Mouse (Mus musculus): ENCODE measurements around the gene Nrxn2. TPM values are rescaled to one million over a fixed set of nuclear protein-coding genes. Genes with fewer than 3 reads are reported as not detected.
A peak's percentile ranks its signal among the peaks of the same experiment; 100 is the strongest.

Gene Nrxn2
- polyA plus RNA-seq, 1 experiment from 2014 or later = 1.1 TPM

GRCm38 (mm10) chr19:6382323-6382924, 36.1 kb upstream of the Nrxn2 start:
- H3K4me1 ChIP-seq = peaks cover 50% of the 10 kb centered on the region
- DNase-seq (ENCODE audit: low spot score) = no peak
- peaks cover 8% of the 10 kb centered on the region; the same call in 1 of the 2 replicates for H3K27me3 ChIP-seq (ENCODE audit: insufficient read depth, poor library complexity, severe bottlenecking)
- no peak overlapping the region for H3K4me3 ChIP-seq
- 78% methylated on average over 4 of the region's 4 CpGs for WGBS
- H3K9me3 ChIP-seq = no peaks in the 10 kb centered on the region
- peaks cover 39% of the 10 kb centered on the region for H3K36me3 ChIP-seq
- H3K27ac ChIP-seq = peak overlapping the region; percentile 88; the same call in 1 of the 2 replicates

- Histone ChIP-seq H3K4me3 (peak overlapping the region; percentile 59), H3K4me1 (peaks cover 50% of the 10 kb centered on the region), H3K27me3 (ENCODE audit: insufficient read depth, poor library complexity, severe bottlenecking) (peaks cover 17% of the 10 kb centered on the region; the same call in 1 of the 2 replicates), H3K36me3 (peaks cover 39% of the 10 kb centered on the region), H3K9me3 (no peaks in the 10 kb centered on the region), H3K27ac (peak overlapping the region; percentile 88)
- WGBS = 42% methylated on average over 5 of the region's 5 CpGs
- DNase-seq (ENCODE audit: low spot score) = no peak
Measured at GRCm38 (mm10) chr19:6383470-6383869, 35.1 kb upstream of the Nrxn2 start.

DNA sequence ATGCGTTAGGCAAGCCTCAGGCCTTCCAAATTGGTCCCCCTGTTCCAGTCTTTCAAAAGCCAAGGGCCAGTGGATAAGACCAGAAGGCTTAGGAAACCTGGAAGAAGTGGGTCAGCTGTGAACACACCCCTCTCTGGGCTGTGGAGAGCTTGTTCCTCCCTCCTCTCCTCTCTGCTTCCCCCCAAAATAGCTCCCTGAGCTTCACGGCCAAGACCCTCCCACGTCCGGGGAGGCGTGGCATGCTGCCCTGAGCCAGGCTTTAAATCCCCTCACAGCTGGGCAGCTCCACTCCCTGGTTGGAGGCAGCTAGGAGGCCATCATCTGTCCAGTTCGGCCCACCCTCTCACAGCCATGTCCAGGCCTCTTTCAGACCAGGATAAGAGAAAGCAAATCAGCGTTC, 34.4 kb upstream of the Nrxn2 start, which contains the start of gene Pygm:
Pygm (plus strand) TSS at position 272 of the 400 bp plus-strand sequence.
- peak within 1 kb of the TSS; percentile 88 for H3K27ac ChIP-seq
- H3K27me3 ChIP-seq (ENCODE audit: insufficient read depth, poor library complexity, severe bottlenecking) = peaks cover 23% of the 10 kb centered on the region; the same call in 1 of the 2 replicates
- no peaks in the 10 kb centered on the region for H3K9me3 ChIP-seq
- WGBS = 8% methylated on average over 7 of the region's 7 CpGs
- H3K36me3 ChIP-seq = peaks cover 39% of the 10 kb centered on the region
- peak within 1 kb of the TSS; percentile 59 for H3K4me3 ChIP-seq
- H3K4me1 ChIP-seq = peaks cover 57% of the 10 kb centered on the region
- peak; percentile 93 for DNase-seq (ENCODE audit: low spot score)

GRCm38 (mm10) chr19:6384954-6385353, 33.6 kb upstream of the Nrxn2 start:
- H3K9me3 ChIP-seq = no peaks in the 10 kb centered on the region
- peak overlapping the region; percentile 88 for H3K27ac ChIP-seq

GRCm38 (mm10) chr19:6385419-6385818, 33.1 kb upstream of the Nrxn2 start:
- no peaks in the 10 kb centered on the region for H3K9me3 ChIP-seq
- peak overlapping the region; percentile 88 for H3K27ac ChIP-seq
- peaks cover 68% of the 10 kb centered on the region for H3K4me1 ChIP-seq
- WGBS = 63% methylated on average over 5 of the region's 5 CpGs
- H3K27me3 ChIP-seq (ENCODE audit: insufficient read depth, poor library complexity, severe bottlenecking) = peaks cover 29% of the 10 kb centered on the region; the same call in 1 of the 2 replicates
- peak overlapping the region; percentile 59 for H3K4me3 ChIP-seq
- peaks cover 47% of the 10 kb centered on the region for H3K36me3 ChIP-seq
- no peak for DNase-seq (ENCODE audit: low spot score)

More at GRCm38 (mm10) chr19:6384954-6385353, 33.6 kb upstream of the Nrxn2 start:
- H3K36me3 ChIP-seq = peaks cover 43% of the 10 kb centered on the region
- H3K4me3 ChIP-seq = peak overlapping the region; percentile 59
- peaks cover 29% of the 10 kb centered on the region; the same call in 1 of the 2 replicates for H3K27me3 ChIP-seq (ENCODE audit: insufficient read depth, poor library complexity, severe bottlenecking)
- peaks cover 65% of the 10 kb centered on the region for H3K4me1 ChIP-seq
- WGBS = 46% methylated on average over 11 of the region's 11 CpGs
- no peak for DNase-seq (ENCODE audit: low spot score)

DNA sequence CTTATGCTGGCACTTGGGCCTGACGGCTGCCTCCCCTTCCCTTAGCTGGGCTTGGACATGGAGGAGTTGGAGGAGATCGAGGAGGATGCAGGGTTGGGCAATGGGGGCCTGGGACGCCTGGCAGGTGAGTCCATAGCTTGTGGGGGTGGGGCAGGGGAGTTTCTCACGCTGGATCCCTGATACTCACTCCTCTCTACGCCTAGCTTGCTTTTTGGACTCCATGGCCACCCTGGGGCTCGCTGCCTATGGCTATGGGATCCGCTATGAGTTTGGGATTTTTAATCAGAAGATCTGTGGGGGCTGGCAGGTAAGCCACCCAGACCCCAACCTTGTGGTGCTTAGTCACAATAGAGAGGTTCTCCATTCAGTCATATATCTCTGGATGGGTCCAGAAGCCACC, 32.7 kb upstream of the Nrxn2 start:
- Histone ChIP-seq H3K4me1 (peaks cover 68% of the 10 kb centered on the region), H3K4me3 (peak overlapping the region; percentile 59), H3K27ac (peak overlapping the region; percentile 88), H3K27me3 (ENCODE audit: insufficient read depth, poor library complexity, severe bottlenecking) (peaks cover 29% of the 10 kb centered on the region; the same call in 1 of the 2 replicates), H3K9me3 (no peaks in the 10 kb centered on the region), H3K36me3 (peaks cover 47% of the 10 kb centered on the region)
- DNase-seq (ENCODE audit: low spot score) = no peak
- WGBS = 74% methylated on average over 7 of the region's 7 CpGs

GRCm38 (mm10) chr19:6386234-6386633, 32.3 kb upstream of the Nrxn2 start:
- peak overlapping the region; percentile 59 for H3K4me3 ChIP-seq
- H3K36me3 ChIP-seq = peaks cover 51% of the 10 kb centered on the region
- no peak for DNase-seq (ENCODE audit: low spot score)
- 67% methylated on average over 9 of the region's 9 CpGs for WGBS
- peaks cover 68% of the 10 kb centered on the region for H3K4me1 ChIP-seq
- H3K27ac ChIP-seq = peak overlapping the region; percentile 88; the same call in 1 of the 2 replicates
- H3K9me3 ChIP-seq = no peaks in the 10 kb centered on the region
- H3K27me3 ChIP-seq (ENCODE audit: insufficient read depth, poor library complexity, severe bottlenecking) = peaks cover 29% of the 10 kb centered on the region; the same call in 1 of the 2 replicates

DNA sequence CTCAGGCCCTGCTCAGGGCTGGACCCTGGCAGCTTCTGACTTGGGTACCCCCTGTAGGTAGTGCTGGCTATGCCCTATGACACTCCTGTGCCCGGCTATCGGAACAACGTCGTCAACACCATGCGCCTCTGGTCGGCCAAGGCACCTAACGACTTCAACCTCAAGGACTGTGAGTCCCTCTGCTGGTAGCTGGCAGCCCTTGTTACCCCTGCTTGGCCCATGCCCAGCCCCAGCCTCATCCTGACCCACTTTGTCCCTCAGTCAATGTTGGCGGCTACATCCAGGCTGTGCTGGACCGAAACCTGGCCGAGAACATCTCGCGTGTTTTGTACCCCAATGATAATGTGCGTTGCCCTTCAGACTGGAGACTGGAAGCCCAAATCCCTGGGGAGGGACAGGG, 30.5 kb upstream of the Nrxn2 start:
- H3K4me1 ChIP-seq = peaks cover 58% of the 10 kb centered on the region
- no peak overlapping the region for H3K4me3 ChIP-seq
- no peak for DNase-seq (ENCODE audit: low spot score)

DNA sequence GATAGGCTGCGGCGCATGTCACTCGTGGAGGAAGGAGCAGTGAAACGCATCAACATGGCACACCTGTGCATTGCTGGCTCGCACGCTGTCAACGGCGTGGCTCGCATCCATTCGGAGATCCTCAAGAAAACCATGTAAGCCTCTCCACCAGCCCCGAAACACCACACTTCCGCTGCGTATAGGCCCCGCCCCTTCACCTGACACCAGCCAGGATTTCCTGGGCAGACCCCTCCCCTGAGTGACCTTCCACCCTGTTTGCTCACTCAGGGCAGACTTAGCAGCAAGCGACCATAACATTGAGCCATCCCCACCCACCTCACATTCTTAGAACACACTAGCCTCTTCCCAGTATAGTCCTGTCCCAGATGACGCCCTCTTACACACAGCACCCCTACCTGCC, 28.7 kb upstream of the Nrxn2 start:
- H3K36me3 ChIP-seq = peaks cover 81% of the 10 kb centered on the region
- peak overlapping the region; percentile 47 for H3K4me3 ChIP-seq
- H3K27me3 ChIP-seq (ENCODE audit: insufficient read depth, poor library complexity, severe bottlenecking) = peaks cover 29% of the 10 kb centered on the region; the same call in 1 of the 2 replicates
- 16% methylated on average over 16 of the region's 16 CpGs for WGBS
- H3K4me1 ChIP-seq = peaks cover 40% of the 10 kb centered on the region
- H3K27ac ChIP-seq = peak overlapping the region; percentile 38; the same call in 1 of the 2 replicates
- no peak for DNase-seq (ENCODE audit: low spot score)
- H3K9me3 ChIP-seq = no peaks in the 10 kb centered on the region

More for the DNA sequence above, 30.5 kb upstream of the Nrxn2 start:
- 79% methylated on average over 13 of the region's 13 CpGs for WGBS
- Histone ChIP-seq H3K27ac (no peak overlapping the region), H3K36me3 (peaks cover 67% of the 10 kb centered on the region), H3K9me3 (no peaks in the 10 kb centered on the region), H3K27me3 (ENCODE audit: insufficient read depth, poor library complexity, severe bottlenecking) (peaks cover 29% of the 10 kb centered on the region; the same call in 1 of the 2 replicates)

- peaks cover 36% of the 10 kb centered on the region for H3K4me1 ChIP-seq
- 67% methylated on average over 6 of the region's 6 CpGs for WGBS
- no peaks in the 10 kb centered on the region for H3K9me3 ChIP-seq
- H3K4me3 ChIP-seq = 0 out of 2 replicates have a peak overlapping the region, but pooled peaks have one; percentile 47
- peaks cover 29% of the 10 kb centered on the region; the same call in 1 of the 2 replicates for H3K27me3 ChIP-seq (ENCODE audit: insufficient read depth, poor library complexity, severe bottlenecking)
- H3K27ac ChIP-seq = no peak overlapping the region
- peaks cover 81% of the 10 kb centered on the region for H3K36me3 ChIP-seq
- DNase-seq (ENCODE audit: low spot score) = no peak
Measured at GRCm38 (mm10) chr19:6390251-6390650, 28.3 kb upstream of the Nrxn2 start.

DNA sequence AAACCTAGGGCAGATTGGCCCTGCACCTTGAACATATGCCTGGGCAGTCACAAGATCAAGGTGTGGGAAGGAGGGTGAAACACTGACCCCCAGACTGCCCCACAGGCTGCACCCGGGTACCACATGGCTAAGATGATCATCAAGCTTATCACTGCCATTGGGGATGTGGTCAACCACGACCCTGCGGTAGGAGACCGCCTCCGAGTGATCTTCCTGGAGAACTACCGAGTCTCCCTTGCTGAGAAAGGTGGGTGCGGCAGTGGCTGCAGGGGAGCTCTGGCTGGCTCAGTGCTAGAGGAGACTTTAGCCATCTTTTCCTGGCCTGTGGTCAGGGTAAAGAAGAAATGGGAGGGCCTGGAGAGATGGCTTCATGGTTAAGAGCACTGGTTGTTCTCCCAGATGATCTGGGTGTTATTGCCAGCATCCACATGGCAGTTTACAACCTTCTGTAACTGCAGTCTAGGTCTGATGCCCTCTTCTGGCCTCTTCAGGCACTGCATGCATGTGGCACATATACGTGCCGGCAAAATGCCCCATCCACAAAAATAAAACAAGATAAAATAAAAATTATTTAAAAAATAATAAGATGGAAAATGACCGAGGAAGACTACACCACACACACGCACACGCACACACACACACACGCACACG, 25.7 kb upstream of the Nrxn2 start:
- Histone ChIP-seq H3K9me3 (no peaks in the 10 kb centered on the region), H3K27me3 (ENCODE audit: insufficient read depth, poor library complexity, severe bottlenecking) (peaks cover 21% of the 10 kb centered on the region; the same call in 1 of the 2 replicates), H3K4me3 (no peak overlapping the region), H3K36me3 (peaks cover 74% of the 10 kb centered on the region), H3K27ac (no peak overlapping the region), H3K4me1 (peaks cover 23% of the 10 kb centered on the region)
- 86% methylated on average over 14 of the region's 14 CpGs for WGBS
- DNase-seq (ENCODE audit: low spot score) = no peak

DNA sequence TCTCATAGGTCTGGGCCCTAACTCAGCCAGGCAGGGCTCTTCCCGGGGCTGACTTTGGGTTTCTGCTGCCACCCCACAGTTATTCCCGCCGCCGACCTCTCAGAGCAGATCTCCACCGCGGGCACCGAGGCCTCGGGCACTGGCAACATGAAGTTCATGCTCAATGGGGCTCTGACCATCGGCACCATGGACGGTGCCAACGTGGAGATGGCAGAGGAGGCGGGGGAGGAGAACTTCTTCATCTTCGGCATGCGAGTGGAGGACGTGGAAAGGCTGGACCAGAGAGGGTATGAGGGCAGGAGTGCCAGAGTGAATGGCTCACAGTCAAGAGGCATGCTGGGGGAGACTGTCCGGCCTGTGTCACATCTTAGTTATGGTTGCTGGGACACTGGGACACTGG, 24.9 kb upstream of the Nrxn2 start:
- Histone ChIP-seq H3K4me3 (no peak overlapping the region), H3K36me3 (peaks cover 67% of the 10 kb centered on the region), H3K9me3 (no peaks in the 10 kb centered on the region), H3K27me3 (ENCODE audit: insufficient read depth, poor library complexity, severe bottlenecking) (peaks cover 14% of the 10 kb centered on the region; the same call in 1 of the 2 replicates), H3K27ac (no peak overlapping the region), H3K4me1 (peaks cover 27% of the 10 kb centered on the region)
- WGBS = 87% methylated on average over 16 of the region's 16 CpGs
- no peak for DNase-seq (ENCODE audit: low spot score)

DNA sequence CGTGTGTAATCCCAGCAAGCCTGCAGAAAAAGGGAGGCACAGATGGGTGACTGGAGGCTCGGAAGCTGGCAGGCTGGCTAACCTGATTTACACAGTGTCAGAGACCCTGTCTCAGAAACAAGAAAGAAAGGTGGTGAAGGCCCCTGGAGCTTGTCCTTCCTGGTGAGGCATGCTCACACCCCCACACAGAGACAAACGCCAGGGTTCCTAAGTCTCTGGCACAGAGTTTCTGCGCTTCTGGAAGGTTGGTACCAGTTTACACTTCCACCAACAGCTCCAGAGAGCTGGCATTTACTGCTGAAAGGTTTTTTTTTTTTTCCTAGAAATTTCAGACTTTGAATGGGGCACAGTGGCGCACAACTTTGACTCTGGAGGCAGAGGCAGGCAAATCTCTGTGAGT, 22.3 kb upstream of the Nrxn2 start:
- no peak overlapping the region for H3K27ac ChIP-seq
- H3K4me3 ChIP-seq = no peak overlapping the region
- no peak for DNase-seq (ENCODE audit: low spot score)
- peaks cover 36% of the 10 kb centered on the region for H3K4me1 ChIP-seq
- peaks cover 19% of the 10 kb centered on the region for H3K27me3 ChIP-seq (ENCODE audit: insufficient read depth, poor library complexity, severe bottlenecking)
- 92% methylated on average over 5 of the region's 5 CpGs for WGBS
- peaks cover 41% of the 10 kb centered on the region for H3K36me3 ChIP-seq
- H3K9me3 ChIP-seq = no peaks in the 10 kb centered on the region

Measured in heart, embryonic 10.5 days (tissue).